Mouse (Mus musculus) lung, postnatal 0 days (tissue): ENCODE results near the gene Ccdc136.

Experiments
- CTCF ChIP-seq: IDR thresholded peaks from 2 replicates; pipeline ENCODE4 v1.5.1; 2016; ENCODE audit warnings: antibody characterized with exemption, mild to moderate bottlenecking
- EP300 ChIP-seq: IDR thresholded peaks from 2 replicates; pipeline ENCODE4 v1.6.1; 2016; ENCODE audit warnings: antibody characterized with exemption, mild to moderate bottlenecking, control low read depth

GRCm38 (mm10) chr6:29449858-29450257 lies 53.7 kb downstream of the Ccdc136 start:
- TF ChIP-seq EP300 (no peak), CTCF (no peak)
